Mouse (Mus musculus) erythroblast, adult 5-6 weeks (primary cell): ENCODE measurements around the gene Shisa9. TPM values are rescaled to one million over a fixed set of nuclear protein-coding genes. Genes with fewer than 3 reads are reported as not detected.
"Not testable (repeated sequence)": the region's sequence is repeated elsewhere in the genome, so short reads cannot be mapped to it uniquely, and the experiment has no call there.

ENCODE experiments used
- ATAC-seq: replicated peaks from 2 replicates; pipeline ENCODE4 v1.8.0; 2016; ENCODE audit warnings: moderate number of reproducible peaks, mild to moderate bottlenecking, moderate TSS enrichment, inconsistent platforms; ENCODE audit not compliant: poor library complexity, low FRiP score, severe bottlenecking
- total RNA-seq, 2 experiments: library from RNA; stranded (forward) in 1 of 2; stranded (reverse) in 1 of 2; fragments of 150-400 nt in 1 of 2; fragments of 200-764, 138-1000 nt in 1 of 2; gene quantifications; 2 replicates each; pipeline versions ENCODE4 v1.2.3 to v1.2.4; 2015 to 2017; ENCODE audit warnings: low replicate concordance in 2 of 2

Shisa9 gene
- total RNA-seq (2015; ENCODE audit: low replicate concordance) (not detected in 2 replicates), total RNA-seq (2017; ENCODE audit: low replicate concordance) (not detected in 2 replicates)

DNA sequence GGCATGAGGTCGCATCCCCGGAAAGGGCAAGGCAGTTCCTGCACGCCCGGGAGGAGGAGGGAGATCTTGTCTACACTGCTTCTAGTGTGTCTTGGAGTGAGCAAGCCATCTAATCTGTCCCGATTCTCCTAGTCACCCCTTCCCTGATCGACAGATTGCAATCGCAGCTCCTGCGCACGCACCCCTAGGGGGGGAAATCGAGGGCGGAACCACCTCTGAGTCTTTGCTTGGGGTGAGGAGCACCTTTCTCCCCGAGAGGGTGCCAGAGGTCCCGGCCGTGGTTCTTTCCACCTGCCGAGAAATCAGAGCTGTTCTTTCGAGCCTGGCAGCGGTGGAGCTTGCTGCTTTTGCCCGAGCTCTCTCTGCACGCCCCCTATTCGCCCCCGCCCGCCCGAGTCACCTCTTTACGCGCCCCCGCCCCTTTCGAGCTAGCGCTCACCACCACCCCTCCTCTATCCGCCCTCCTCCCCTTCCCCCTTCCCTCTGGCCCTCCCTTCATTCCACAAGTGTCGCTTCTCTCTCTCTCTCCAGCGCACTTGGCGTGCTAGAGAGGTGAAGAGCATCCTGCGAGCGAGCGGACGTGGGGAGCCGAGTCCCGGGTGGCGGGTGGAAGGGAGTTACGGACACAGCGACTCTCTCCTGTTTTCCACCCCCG is at the start of gene Shisa9:
Gene Shisa9, plus strand, starts transcription at position 498 of the 655 bp plus-strand sequence.
- no peak for ATAC-seq

GRCm38 (mm10) chr16:11940477-11940876 is 43.4 kb upstream of the Shisa9 start:
- no peak for ATAC-seq

DNA sequence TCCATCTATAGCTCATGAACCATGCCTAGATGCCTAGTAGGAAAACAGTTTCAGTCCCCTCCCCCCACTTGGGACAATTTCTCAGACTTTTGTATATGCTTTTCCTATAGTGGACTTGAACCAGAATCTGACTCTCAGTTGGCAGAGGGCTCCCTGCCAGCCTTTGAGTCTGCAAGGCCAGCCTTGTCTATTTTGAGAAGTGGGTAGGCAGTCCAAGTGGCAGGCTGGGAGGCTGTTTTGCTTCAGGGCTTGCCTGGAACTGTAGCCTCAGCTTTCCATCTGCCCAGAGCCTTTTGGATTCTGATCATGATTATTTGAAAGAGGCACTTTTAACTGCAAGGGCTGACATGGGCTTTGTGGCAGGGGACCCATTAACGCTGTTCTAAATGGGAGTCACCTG is 23.2 kb upstream of the Shisa9 start:
- ATAC-seq = no peak

DNA sequence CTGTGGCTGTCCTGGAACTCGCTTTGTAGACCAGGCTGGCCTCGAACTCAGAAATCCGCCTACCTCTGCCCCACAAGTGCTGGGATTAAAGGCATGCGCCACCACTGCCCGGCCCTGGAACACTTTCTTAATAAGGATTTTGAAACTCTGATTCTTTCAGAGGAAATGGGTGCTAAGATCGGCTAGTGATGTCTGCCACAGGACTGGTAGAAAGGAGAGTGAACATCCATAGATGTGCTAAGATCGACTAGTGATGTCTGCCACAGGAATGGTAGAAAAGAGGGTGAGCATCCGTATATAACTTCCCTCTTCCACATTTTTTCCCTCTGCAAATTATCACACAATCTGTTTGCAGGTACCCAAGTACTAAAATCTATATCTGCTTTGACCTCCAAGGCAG is 17.9 kb upstream of the Shisa9 start:
- no peak for ATAC-seq

DNA sequence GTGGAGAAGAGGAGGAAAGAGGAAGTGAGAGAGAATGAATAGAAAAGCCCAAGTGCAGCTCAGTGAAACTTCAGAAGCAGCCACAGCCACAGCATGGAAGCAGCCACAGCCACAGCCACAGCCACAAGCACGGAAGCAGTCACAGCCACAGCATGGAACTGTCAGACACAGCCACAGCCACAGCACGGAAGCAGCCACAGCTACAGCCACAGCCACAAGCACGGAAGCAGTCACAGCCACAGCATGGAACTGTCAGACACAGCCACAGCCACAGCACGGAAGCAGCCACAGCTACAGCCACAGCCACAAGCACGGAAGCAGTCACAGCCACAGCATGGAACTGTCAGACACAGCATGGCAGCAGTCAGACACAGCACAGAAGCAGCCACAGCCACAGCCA is 17.1 kb upstream of the Shisa9 start:
- ATAC-seq = not testable (repeated sequence)

DNA sequence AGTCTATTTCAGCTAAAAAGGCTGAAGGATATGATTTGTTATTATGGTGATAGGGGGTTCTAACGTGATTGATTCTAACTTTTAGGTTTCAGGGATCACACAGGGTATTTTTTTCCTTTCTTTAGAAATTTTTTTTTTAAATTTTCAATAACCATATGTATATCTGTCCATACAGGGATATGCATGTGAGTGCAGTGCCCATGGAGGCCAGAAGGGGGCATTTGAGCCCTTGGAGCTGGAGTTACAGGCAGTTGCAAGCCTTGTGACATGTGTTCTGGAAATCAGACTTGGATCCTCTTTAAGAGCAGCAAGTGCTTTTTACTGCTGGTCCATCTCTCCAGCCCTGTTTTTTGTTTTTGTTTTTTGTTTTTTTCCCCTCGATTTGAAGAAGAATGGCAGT is 16.3 kb upstream of the Shisa9 start:
- ATAC-seq = no peak

DNA sequence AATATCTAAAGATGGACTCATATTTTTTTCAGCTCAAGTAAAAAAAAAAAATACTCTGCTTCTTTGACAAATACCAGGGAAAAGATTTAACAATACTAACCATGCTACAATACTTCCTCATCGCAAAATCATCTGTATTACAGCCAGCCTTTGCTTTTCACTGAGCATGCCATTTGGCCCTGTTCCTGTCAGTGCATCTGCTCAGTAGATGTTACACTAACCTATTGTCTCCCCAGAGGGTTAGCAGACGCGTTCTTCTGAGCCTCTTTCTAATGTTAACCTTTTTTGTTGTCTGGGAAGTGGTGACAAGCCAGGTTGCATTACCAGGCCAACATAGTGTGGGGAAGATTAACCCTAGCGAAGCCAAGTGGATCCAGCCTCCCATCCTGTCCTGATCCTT is 10.2 kb upstream of the Shisa9 start:
- ATAC-seq = no peak

- no peak for ATAC-seq
These were observed 7.2 kb upstream of the Shisa9 start for GRCm38 (mm10) chr16:11976737-11977136.

GRCm38 (mm10) chr16:11980764-11981163 is 3.1 kb upstream of the Shisa9 start:
- ATAC-seq = no peak

DNA sequence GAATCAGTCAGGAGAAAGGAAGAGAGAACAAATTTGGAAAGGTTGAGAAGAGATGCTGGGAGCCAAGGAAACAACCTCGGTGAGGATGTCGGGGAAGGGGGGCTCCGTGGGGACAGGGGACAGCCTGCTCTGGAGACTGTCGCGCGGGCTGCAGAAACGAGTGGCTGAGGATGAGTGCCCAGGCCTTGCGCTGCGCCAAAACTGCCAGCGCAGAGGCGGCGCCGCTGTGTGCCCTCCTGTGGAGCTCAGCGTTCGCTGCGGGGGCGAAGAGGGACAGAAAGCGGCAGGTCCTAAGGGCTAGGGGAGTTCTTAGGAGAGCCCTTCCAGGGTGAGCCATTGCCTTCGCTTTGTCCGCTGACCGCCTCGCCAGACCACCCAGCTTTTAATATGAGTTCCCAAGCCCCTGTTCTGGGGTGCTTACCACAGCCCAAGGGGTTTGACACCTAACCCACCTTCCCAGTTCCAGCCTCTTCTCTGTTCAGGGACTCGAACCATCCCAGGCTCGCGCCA is 752 bp upstream of the Shisa9 start:
- ATAC-seq = no peak

DNA sequence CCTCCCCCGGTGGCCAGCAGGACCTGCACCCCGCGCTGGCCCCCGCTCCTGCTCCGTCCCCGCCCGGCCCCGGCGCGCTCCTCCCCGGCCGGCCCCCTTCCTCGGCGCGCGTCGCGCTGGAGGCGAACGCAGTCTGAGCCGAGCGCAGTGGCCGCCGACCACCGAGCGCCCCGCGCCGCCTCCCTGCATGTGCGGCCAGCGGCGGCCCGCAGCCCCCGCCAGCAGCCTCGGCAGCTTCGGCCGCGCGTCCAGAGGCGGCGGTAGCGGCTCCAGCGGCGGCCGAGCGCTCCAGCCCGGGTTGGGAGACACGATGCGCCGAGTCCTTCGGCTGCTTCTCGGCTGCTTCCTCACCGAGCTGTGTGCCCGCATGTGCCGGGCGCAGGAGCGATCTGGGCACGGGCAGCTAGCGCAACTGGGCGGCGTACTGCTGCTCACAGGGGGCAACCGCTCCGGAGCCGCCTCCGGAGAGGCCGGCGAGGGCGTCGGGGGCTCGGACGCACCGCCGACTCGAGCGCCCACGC is 418 bp downstream of the Shisa9 start:
- no peak for ATAC-seq

DNA sequence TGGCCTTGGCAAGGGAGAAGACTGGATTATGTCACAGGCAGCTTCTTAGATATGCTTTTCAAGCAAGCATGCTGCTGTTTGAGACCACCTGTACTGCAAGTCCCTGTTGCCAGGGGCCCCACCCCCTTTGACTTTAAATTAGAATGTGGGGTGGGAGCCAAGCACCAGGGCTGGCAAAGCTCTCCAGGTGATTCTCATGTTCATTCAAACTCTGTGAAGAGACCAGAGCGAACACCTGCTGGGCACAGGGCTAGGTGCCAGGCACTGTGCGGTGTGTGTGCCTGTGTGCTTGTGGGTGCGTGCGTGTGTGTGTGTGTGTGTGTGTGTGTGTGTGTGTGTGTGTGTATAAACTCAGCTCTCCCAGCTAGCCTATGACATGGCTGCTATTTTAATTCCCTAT is 3.1 kb downstream of the Shisa9 start:
- ATAC-seq = no peak

DNA sequence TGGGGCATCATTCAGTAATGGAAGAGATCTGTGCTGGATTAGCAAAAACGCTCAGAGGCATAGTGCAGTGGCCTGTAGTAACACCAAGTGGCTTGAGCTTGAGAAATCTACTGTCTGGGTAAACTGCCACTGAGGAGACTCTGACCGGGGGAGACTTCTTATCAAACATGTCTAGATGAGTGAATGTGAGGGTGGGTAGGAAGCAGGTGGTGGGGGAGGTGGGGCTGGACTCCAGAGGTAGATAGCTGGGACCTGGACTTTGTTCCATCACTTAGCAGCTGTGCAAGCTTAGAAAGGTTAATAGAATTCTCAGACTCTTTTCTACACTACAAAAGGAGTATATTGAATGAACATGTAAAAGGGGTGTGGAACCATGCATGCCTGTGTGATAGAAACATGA is 21.3 kb downstream of the Shisa9 start:
- ATAC-seq = no peak

GRCm38 (mm10) chr16:12010136-12010535 is 26.2 kb downstream of the Shisa9 start:
- no peak for ATAC-seq

DNA sequence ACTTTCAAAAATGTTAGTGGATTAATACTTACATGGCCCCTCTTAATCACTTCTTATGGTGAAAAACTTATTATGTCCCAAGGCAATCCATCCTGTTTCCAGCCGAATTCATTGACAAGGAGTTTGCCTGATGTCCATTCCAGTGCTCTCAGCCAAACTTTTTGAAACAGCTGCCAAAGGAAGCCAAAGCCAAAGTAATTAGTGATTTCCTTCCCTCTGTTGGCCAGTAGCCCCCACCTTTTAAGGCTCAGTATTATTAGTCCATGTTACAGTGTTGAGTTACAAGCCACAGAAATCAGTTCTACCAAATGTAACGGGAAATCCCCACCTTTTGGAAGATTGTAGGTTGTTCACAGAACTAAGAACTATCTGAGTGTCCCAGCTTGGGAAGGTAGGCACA is 28.8 kb downstream of the Shisa9 start:
- no peak for ATAC-seq

- no peak for ATAC-seq
These were observed 30.6 kb downstream of the Shisa9 start for GRCm38 (mm10) chr16:12014523-12014922.

- ATAC-seq = no peak
These were observed 34.2 kb downstream of the Shisa9 start for GRCm38 (mm10) chr16:12017921-12018618.

GRCm38 (mm10) chr16:12020103-12020755 is 36.3 kb downstream of the Shisa9 start:
- ATAC-seq = no peak

DNA sequence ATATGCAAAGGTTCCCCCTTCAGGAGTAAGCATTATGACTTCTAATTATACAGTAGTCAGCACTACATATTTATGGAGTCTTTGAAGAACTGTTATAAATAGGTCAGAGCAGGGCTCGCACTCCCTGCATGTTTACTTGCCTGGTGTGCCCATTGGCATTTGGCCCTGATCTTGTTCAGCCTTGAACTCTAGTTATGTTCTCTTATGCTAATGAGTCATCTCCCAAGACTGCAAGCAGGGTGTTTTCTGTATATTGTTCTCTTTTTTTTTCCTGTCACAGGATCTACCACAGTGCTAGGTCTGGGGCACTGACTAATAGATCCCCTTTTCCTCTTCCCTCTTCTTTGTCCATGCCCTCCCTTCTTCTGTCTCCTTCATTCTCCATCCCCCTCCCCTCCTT is 48.5 kb downstream of the Shisa9 start:
- ATAC-seq = no peak

DNA sequence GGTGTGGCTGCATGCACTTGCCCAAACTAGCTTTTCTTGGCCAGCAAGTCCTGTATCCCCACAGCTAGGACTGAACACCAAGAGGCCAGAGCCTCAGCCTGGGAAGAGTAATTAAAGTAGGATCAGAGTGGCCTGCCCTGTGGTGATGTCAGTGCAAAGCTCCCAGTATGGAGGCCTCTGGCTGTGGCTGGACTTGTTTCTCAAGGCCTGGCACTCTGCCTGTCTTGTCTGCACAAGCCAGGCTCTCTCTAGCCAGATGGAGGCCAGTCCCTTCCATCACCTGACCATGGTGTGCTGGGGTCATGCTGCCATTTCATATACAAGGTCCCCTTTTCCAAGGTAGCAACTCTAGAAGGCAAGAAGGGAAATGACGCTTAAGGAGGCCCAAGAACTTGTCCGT is 51.0 kb downstream of the Shisa9 start:
- ATAC-seq = no peak

GRCm38 (mm10) chr16:12035626-12036025 is 51.7 kb downstream of the Shisa9 start:
- no peak for ATAC-seq
